Mouse (Mus musculus): ENCODE results near the gene Kank1. TPM values are rescaled to one million over a fixed set of nuclear protein-coding genes. Genes with fewer than 3 reads are reported as not detected.

Kank1 gene
- total and polyA plus RNA-seq, 2 experiments from 2014 or later: 27.0 to 41.2 TPM

GRCm38 (mm10) chr19:25381972-25382371 lies 145.2 kb downstream of the Kank1 start:
- no peak for TF ChIP-seq CTCF (IDR thresholded peaks at IDR 0.05; ENCODE audit: low read depth)
- no peak for TF ChIP-seq EP300 (IDR thresholded peaks at IDR 0.05; ENCODE audit: low read depth)
- no peak overlapping the region for H3K4me3 ChIP-seq (ENCODE audit: low read depth, low read length)
- H3K36me3 ChIP-seq (replicated peaks; ENCODE audit: control insufficient read depth, insufficient read depth, low read length): 0 out of 2 replicates have a peak, but pooled peaks cover 3% of the 10 kb centered on the region
- peak overlapping the region; percentile 64 for H3K27ac ChIP-seq (ENCODE audit: low read depth)
- H3K4me2 ChIP-seq (ENCODE audit: low read depth, low read length): peak overlapping the region; percentile 24
- no peak overlapping the region; the same call in 1 of the 2 replicates for H3K9ac ChIP-seq (replicated peaks; ENCODE audit: low read depth, low read length)
- 17% methylated on average over 7 of the region's 7 CpGs for WGBS
- H3K4me1 ChIP-seq (ENCODE audit: control insufficient read depth, insufficient read depth): peaks cover 33% of the 10 kb centered on the region
- DNase-seq (ENCODE audit: low spot score): no peak
- no peak for ATAC-seq (ENCODE audit: insufficient read depth, low read depth)
- H3K27me3 ChIP-seq (ENCODE audit: control insufficient read depth, insufficient read depth, low read length): no peaks in the 10 kb centered on the region
- no peaks in the 10 kb centered on the region for H3K9me3 ChIP-seq (replicated peaks; ENCODE audit: control insufficient read depth, low read length)

- Histone ChIP-seq H3K27ac (ENCODE audit: low read depth) (peak overlapping the region; percentile 64), H3K9ac (replicated peaks; ENCODE audit: low read depth, low read length) (no peak overlapping the region), H3K4me3 (ENCODE audit: low read depth, low read length) (no peak overlapping the region)
These were observed 145.7 kb downstream of the Kank1 start for GRCm38 (mm10) chr19:25382494-25382893.

GRCm38 (mm10) chr19:25383386-25384146 lies 146.8 kb downstream of the Kank1 start:
- peaks cover 33% of the 10 kb centered on the region for H3K4me1 ChIP-seq (ENCODE audit: control insufficient read depth, insufficient read depth)
- TF ChIP-seq CTCF (IDR thresholded peaks at IDR 0.05; ENCODE audit: low read depth) (no peak), EP300 (IDR thresholded peaks at IDR 0.05; ENCODE audit: low read depth) (no peak)
- peak overlapping the region; percentile 25; the same call in 1 of the 2 replicates for H3K4me3 ChIP-seq (ENCODE audit: low read depth, low read length)
- H3K4me2 ChIP-seq (ENCODE audit: low read depth, low read length): peak overlapping the region; percentile 47
- no peaks in the 10 kb centered on the region for H3K27me3 ChIP-seq (ENCODE audit: control insufficient read depth, insufficient read depth, low read length)
- H3K9ac ChIP-seq (replicated peaks; ENCODE audit: low read depth, low read length): 0 out of 2 replicates have a peak overlapping the region, but pooled peaks have one; percentile 27
- DNase-seq (ENCODE audit: low spot score) (peak; percentile 52), ATAC-seq (ENCODE audit: insufficient read depth, low read depth) (peak; percentile 31)
- 0 out of 2 replicates have a peak, but pooled peaks cover 3% of the 10 kb centered on the region for H3K36me3 ChIP-seq (replicated peaks; ENCODE audit: control insufficient read depth, insufficient read depth, low read length)
- H3K9me3 ChIP-seq (replicated peaks; ENCODE audit: control insufficient read depth, low read length): no peaks in the 10 kb centered on the region
- peak overlapping the region; percentile 28 for H3K27ac ChIP-seq (ENCODE audit: low read depth)
- 16% methylated on average over 12 of the region's 12 CpGs for WGBS

More at GRCm38 (mm10) chr19:25382494-25382893, 145.7 kb downstream of the Kank1 start:
- no peak for DNase-seq (ENCODE audit: low spot score)
- no peak for ATAC-seq (ENCODE audit: insufficient read depth, low read depth)
- H3K27me3 ChIP-seq (ENCODE audit: control insufficient read depth, insufficient read depth, low read length): no peaks in the 10 kb centered on the region
- H3K4me1 ChIP-seq (ENCODE audit: control insufficient read depth, insufficient read depth): peaks cover 33% of the 10 kb centered on the region
- 56% methylated on average over 6 of the region's 6 CpGs for WGBS
- peak overlapping the region; percentile 24; the same call in 1 of the 2 replicates for H3K4me2 ChIP-seq (ENCODE audit: low read depth, low read length)
- TF ChIP-seq CTCF (IDR thresholded peaks at IDR 0.05; ENCODE audit: low read depth): no peak
- no peak for TF ChIP-seq EP300 (IDR thresholded peaks at IDR 0.05; ENCODE audit: low read depth)
- H3K9me3 ChIP-seq (replicated peaks; ENCODE audit: control insufficient read depth, low read length): no peaks in the 10 kb centered on the region
- 0 out of 2 replicates have a peak, but pooled peaks cover 3% of the 10 kb centered on the region for H3K36me3 ChIP-seq (replicated peaks; ENCODE audit: control insufficient read depth, insufficient read depth, low read length)

GRCm38 (mm10) chr19:25385981-25386380 lies 149.2 kb downstream of the Kank1 start:
- no peaks in the 10 kb centered on the region for H3K27me3 ChIP-seq (ENCODE audit: control insufficient read depth, insufficient read depth, low read length)
- ATAC-seq (ENCODE audit: insufficient read depth, low read depth) (peak; percentile 64), DNase-seq (ENCODE audit: low spot score) (peak; percentile 59)
- WGBS: 17% methylated on average over 8 of the region's 8 CpGs
- H3K4me1 ChIP-seq (ENCODE audit: control insufficient read depth, insufficient read depth): peaks cover 33% of the 10 kb centered on the region
- H3K4me2 ChIP-seq (ENCODE audit: low read depth, low read length): peak overlapping the region; percentile 41
- H3K9me3 ChIP-seq (replicated peaks; ENCODE audit: control insufficient read depth, low read length): no peaks in the 10 kb centered on the region
- peak overlapping the region; percentile 57 for H3K27ac ChIP-seq (ENCODE audit: low read depth)
- H3K36me3 ChIP-seq (replicated peaks; ENCODE audit: control insufficient read depth, insufficient read depth, low read length): no peaks in the 10 kb centered on the region
- no peak overlapping the region for H3K9ac ChIP-seq (replicated peaks; ENCODE audit: low read depth, low read length)
- TF ChIP-seq EP300 (IDR thresholded peaks at IDR 0.05; ENCODE audit: low read depth): 0 out of 2 replicates have a peak, but pooled peaks have one; percentile 21
- TF ChIP-seq CTCF (IDR thresholded peaks at IDR 0.05; ENCODE audit: low read depth): no peak
- no peak overlapping the region for H3K4me3 ChIP-seq (ENCODE audit: low read depth, low read length)

- H3K4me1 ChIP-seq (ENCODE audit: control insufficient read depth, insufficient read depth): peaks cover 28% of the 10 kb centered on the region
- no peaks in the 10 kb centered on the region for H3K36me3 ChIP-seq (replicated peaks; ENCODE audit: control insufficient read depth, insufficient read depth, low read length)
- ATAC-seq (ENCODE audit: insufficient read depth, low read depth) (peak; percentile 19; the same call in 1 of the 2 replicates), DNase-seq (ENCODE audit: low spot score) (peak; percentile 45)
- H3K4me3 ChIP-seq (ENCODE audit: low read depth, low read length): no peak overlapping the region
- H3K27ac ChIP-seq (ENCODE audit: low read depth): peak overlapping the region; percentile 57
- no peaks in the 10 kb centered on the region for H3K27me3 ChIP-seq (ENCODE audit: control insufficient read depth, insufficient read depth, low read length)
- H3K4me2 ChIP-seq (ENCODE audit: low read depth, low read length): peak overlapping the region; percentile 41
- H3K9me3 ChIP-seq (replicated peaks; ENCODE audit: control insufficient read depth, low read length): no peaks in the 10 kb centered on the region
- TF ChIP-seq CTCF (IDR thresholded peaks at IDR 0.05; ENCODE audit: low read depth): no peak
- TF ChIP-seq EP300 (IDR thresholded peaks at IDR 0.05; ENCODE audit: low read depth): no peak
- no peak overlapping the region for H3K9ac ChIP-seq (replicated peaks; ENCODE audit: low read depth, low read length)
- 48% methylated on average over 16 of the region's 16 CpGs for WGBS
These were observed 150.1 kb downstream of the Kank1 start for GRCm38 (mm10) chr19:25386679-25387470.

All from heart, postnatal 0 days (tissue).